Mouse (Mus musculus) liver, embryonic 14.5 days (tissue): ENCODE results near the gene Slc38a11.

Experiments
- CTCF ChIP-seq: IDR thresholded peaks from 2 replicates; pipeline ENCODE4 v1.5.1; 2016; ENCODE audit warnings: antibody characterized with exemption, low read depth, control low read depth
- EP300 ChIP-seq: IDR thresholded peaks from 2 replicates; pipeline ENCODE4 v1.6.1; 2016; ENCODE audit warnings: antibody characterized with exemption, low read depth

DNA sequence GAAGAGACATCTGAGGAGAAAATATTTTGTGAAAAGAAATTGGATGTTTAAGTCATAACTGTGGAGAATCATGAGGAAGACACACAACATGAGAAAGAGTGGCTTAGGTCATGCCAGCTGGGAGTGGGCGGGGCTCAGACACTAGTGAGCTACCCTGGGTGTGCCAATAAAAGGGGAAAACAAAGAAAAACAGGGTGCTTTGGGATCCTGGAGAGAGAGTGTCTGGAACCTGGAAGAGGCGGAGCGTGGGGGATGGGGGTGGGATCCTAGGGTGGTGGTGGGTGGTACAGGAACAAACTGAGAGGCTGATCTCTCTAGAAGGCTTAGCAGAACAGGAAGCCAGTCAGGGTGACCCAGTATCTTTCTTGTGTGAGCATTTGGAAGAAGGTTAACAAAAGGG is 23.0 kb downstream of the Slc38a11 start:
- no peak for TF ChIP-seq CTCF
- TF ChIP-seq EP300: no peak
